Mouse (Mus musculus): Measurements from ENCODE around the gene Ky.

The Ky gene

DNA sequence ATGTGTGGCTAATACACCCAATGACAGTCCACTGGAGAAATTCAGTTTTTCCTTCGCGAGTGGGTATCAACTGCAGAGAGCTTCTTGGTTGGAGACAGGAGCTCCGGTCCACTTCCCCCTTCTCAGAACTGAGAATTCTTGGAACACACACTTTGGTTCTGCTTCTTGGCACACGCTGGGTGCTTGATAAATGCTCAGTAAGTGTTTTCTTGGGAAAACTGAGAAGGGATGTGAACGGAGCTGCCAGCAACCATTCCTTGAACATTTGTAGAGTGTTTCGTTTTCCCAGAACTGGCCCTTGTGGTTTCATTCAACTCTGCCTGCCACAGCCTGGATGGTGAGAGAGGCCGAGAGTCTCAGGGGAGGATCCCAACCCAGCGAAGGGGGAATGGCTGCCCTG lies 43.7 kb downstream of the Ky start:
- DNase-seq (ENCODE audit: inconsistent ontology term) = no peak

DNA sequence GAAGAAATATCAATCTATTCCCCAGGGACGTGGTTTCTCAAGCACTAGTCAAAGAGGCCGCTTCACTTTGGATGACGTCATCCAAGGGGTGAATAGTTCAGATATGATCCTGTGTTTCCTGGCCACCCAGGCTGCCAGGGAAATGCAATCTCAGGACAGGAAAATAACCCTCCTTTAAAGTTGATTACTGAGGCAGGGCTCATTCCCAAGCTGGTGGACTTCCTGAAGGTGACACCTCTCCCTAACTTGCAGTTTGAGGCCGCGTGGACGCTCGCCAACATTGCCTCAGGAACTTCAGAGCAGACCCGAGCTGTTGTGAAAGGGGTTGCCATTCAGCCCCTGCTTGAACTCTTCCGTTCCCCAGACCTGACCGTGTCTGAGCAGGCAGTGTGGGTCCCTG lies 46.2 kb downstream of the Ky start:
- no peak for DNase-seq (ENCODE audit: inconsistent ontology term)

DNA sequence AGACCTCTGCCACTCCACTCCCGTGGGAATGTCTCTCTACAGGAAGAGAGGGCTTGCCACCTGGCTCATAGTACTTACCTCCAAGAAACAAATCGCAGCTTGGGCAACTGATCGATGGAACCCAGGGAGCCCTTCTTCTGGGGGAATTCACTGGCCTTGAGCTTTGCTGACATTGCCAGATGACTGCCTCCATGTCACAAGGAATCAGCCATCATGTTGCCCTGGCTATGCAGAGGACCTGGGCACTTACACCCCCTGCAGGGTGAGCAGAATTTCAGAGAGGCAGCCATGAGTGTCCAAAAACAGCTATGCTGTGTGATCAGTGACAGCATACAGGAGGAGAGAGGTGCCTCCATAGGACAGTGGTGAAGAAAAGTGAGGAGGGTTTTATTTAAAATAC lies 48.2 kb downstream of the Ky start:
- no peak for DNase-seq (ENCODE audit: inconsistent ontology term)

DNA sequence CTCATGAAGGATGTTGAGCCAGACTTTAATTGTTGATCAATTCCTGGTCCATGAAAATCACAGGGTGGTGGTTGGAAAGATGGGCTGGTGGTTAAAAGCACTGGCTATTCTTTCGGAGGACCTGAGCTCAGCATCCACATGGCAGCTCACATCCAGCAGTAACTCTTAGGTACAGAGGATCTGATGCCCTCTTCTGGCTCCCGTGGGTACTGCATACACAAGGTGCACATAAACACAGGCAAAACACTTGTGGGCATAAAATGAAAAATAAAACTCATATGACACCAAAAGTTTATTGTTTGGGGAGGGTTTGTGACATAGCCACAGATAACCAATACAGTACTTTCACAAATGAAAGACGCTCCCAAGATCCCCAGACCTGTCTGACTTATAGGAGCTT lies 52.9 kb downstream of the Ky start:
- DNase-seq (ENCODE audit: inconsistent ontology term) = no peak

DNA sequence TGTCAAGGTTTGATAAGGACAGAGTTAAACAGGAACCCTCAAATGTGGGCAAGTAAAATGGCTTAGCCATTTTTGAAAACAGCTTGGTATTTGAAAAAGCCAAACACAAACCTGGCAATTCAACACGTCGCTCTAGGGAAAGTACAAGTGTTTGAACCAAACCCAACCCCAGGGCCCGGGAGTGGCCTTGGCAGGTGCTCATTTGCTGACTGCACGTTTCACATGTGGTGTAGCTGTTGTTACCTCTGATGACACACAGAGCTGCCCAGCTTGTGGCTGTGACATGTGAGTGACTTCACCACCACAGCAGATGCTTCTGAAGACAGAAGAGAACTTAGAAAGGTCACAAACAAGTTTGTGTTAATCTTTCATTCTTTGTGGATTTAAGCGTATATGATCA lies 67.3 kb downstream of the Ky start:
- DNase-seq (ENCODE audit: inconsistent ontology term) = no peak

DNA sequence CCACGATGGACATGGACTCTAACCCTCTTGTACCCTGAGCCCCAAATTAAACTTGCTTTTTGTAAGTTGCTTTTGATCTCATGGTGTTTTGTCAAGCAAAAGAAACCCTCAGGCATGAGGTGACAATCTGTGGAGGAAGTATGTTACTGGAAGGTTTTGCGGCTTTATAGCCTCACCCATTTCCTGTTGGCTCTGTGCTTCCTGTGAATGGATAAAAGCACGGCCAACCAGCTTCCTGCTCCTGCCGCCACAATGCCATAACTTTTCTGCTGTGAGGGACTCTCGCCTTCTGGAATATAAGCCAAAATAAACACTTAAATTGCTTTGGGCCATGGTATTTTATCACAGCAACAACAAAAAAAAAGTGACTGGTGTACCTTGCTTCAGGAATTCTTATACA lies 71.9 kb downstream of the Ky start:
- no peak for DNase-seq (ENCODE audit: inconsistent ontology term)

DNA sequence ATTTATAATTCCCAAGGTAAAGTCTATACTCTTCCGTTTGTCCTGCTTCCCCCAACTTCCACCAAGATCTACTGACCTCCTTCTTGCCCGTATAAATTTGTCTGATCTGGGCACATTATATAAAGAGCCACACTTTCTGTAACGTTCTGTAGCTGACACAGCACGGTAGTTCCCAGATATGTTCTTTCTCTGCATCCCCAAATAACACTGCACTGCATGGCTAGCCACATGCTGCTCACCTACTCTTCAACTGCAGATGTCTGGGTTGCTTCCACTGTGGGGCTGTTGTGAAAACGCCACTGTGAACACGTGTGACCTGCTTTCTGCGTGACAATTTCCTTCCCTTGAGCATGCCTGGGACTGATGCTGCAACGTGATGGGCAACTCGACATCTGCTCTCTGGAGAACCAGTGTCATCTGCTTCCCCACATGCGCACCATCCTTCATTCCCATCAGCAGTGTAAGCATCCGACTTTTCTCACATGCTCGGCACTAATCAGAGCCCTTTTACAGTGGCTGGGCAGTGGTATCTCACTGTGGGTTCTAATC lies 76.4 kb downstream of the Ky start:
- no peak for DNase-seq (ENCODE audit: inconsistent ontology term)

DNA sequence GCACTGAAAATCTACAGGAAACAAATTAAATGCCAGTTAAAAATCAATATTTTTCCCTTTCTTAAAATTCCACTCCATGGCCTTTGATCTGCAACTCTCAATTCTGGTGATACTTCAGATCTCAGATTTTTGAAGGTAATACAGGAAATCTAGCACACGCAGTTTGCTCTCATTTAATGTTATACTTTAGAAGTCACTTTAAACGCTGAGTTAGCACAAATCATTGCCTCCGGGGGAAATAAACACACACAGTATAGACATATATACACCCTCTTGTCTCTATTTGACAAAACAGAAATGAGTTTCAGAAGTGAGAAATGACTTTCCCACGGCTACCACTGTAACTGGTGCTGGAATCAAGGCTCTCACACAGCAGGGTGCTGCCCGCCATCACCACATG lies 81.8 kb downstream of the Ky start:
- no peak for DNase-seq (ENCODE audit: inconsistent ontology term)

DNA sequence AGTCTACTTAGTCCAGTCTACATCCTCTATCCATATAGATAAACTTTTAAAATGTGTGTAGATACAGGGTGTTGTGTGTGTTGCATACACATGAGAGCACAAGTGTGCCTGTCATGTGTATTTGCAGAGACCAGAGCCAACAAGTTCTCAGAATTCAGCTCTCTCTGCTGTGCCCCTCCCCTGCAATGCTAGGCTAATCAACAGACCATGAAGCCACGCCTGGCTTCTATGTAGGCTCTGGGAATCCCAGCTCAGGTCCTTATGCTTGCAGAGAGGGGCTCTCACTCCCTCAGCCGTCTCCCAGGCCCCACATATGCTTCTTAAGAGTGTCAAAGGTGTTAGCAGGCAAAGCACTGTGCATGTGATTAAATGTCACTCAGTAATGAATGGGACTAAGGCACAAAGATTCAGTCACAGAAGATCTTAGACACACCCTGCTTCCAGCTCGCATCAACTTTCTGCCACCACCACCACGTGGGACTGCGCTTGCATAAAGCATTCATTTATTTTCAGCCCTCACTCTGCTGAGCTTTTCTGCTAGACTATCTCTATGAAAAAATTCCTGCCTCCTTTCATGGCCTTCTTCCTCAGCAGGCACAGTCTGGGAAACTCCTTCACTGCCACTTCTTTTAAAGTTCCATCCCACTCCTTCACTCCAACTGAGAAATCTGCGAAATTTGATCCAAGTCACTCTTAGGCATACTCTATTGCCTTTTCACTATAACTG lies 89.3 kb downstream of the Ky start:
- no peak for DNase-seq (ENCODE audit: inconsistent ontology term)
